Mouse (Mus musculus): ENCODE measurements at regions not wholly inside any gene's neighbourhood (a gene's known extent, or its start where the extent isn't known, plus 50 kb on each side); places are given as distances from the start of the nearest gene placed in this dataset.

DNA sequence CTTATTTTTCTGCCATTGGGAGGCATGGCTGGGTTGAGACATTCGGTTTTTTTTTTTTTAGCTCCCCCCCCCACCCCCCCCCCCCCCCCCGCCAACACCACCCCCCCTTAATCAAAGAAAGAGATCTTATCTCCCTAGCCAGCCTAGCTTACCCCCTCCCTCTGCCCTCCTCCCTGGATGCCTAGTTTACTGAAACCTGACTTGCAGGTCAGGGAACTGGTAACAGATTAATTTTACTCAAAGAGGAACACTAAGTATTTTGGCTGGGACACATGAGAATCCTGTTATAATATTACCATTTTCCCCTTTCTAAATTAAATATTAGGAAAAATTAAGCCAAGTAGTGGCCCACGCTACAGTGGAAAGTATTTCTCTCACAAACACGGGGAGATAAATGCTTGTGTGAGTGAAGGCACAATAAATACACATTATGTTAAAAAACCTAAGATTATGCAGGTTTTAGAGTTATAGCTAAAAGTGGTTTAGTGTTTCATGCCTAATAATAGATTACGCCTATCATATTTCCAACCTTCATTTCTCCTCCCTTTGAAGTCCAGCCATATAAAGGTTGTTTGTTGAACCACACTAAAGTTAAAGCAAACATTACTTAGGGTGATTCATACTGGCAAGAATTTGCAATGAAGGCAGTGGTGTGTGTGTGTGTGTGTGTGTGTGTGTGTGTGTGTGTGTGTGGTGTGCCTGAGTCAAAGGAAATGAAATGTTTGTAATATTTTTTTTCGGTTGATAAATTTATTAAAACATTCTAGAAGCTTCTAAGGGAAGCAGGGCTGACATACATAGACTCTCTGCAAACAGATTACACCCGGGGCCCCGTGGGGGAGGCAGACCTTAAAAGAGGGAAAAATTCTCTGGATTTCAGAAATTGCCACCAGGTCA, 76.0 kb upstream of the Arid5b start:
- TF ChIP-seq CTCF (IDR thresholded peaks at IDR 0.05; ENCODE audit: low read depth) (no peak), EP300 (IDR thresholded peaks at IDR 0.05; ENCODE audit: low read depth) (no peak)
